Mouse (Mus musculus) limb, embryonic 11.5 days (tissue): Measurements from ENCODE around the gene Olfr701. TPM values are rescaled to one million over a fixed set of nuclear protein-coding genes. Genes with fewer than 3 reads are reported as not detected.

Experiments used
- polyA plus RNA-seq: library from polyadenylated mRNA; unstranded; fragments of >200 nt; fragmentation: Nextera tagmentation; extraction: Ambion mirVana; gene quantifications from 2 replicates; pipeline ENCODE4 v1.2.1, GENCODE M21; 2014

Gene Olfr701
- polyA plus RNA-seq, 1 experiment from 2014 or later: not detected

Other genes with a start within 250 kb of the Olfr701 start
- gene Olfr693, start 133.5 kb upstream of the Olfr701 start, polyA plus RNA-seq: not detected in 2 replicates
- gene Olfr694, start 122.3 kb upstream of the Olfr701 start, polyA plus RNA-seq: not detected in 2 replicates
- not detected in 2 replicates for gene Olfr695, start 97.7 kb upstream of the Olfr701 start, polyA plus RNA-seq
- gene Olfr697, start 71.7 kb upstream of the Olfr701 start, polyA plus RNA-seq: not detected in 2 replicates
- gene Olfr698, start 58.7 kb upstream of the Olfr701 start, polyA plus RNA-seq: not detected in 2 replicates
- not detected in 2 replicates for gene Olfr699, start 20.9 kb upstream of the Olfr701 start, polyA plus RNA-seq
- gene Olfr700, start 5.3 kb upstream of the Olfr701 start, polyA plus RNA-seq: not detected in 2 replicates
- gene Olfr702, start 19.8 kb downstream of the Olfr701 start, polyA plus RNA-seq: not detected in 2 replicates
- gene Olfr703, start 29.2 kb downstream of the Olfr701 start, polyA plus RNA-seq: not detected in 2 replicates
- not detected in 2 replicates for gene Olfr704, start 49.1 kb downstream of the Olfr701 start, polyA plus RNA-seq
- gene Olfr705, start 62.8 kb downstream of the Olfr701 start, polyA plus RNA-seq: not detected in 2 replicates
- not detected in 2 replicates for gene Olfr706, start 74.0 kb downstream of the Olfr701 start, polyA plus RNA-seq
- not detected in 2 replicates for gene Olfr707, start 87.1 kb downstream of the Olfr701 start, polyA plus RNA-seq
- gene Olfr1532-ps1, start 93.9 kb downstream of the Olfr701 start, polyA plus RNA-seq: not detected in 2 replicates
- not detected in 2 replicates for gene Olfr709-ps1, start 118.1 kb downstream of the Olfr701 start, polyA plus RNA-seq
- gene Olfr710, start 134.2 kb downstream of the Olfr701 start, polyA plus RNA-seq: not detected in 2 replicates
- not detected in 2 replicates for gene Olfr6, start 149.8 kb downstream of the Olfr701 start, polyA plus RNA-seq
- gene Olfr711, start 161.3 kb downstream of the Olfr701 start, polyA plus RNA-seq: not detected in 2 replicates
- gene Olfr2, start 191.9 kb downstream of the Olfr701 start, polyA plus RNA-seq: not detected in 2 replicates
- not detected in 2 replicates for gene Olfr713, start 217.0 kb downstream of the Olfr701 start, polyA plus RNA-seq